Mouse (Mus musculus) forebrain, embryonic 13.5 days (tissue): ENCODE data around the gene Slc38a2. TPM values are rescaled to one million over a fixed set of nuclear protein-coding genes. Genes with fewer than 3 reads are reported as not detected.

ENCODE experiments used
- ATAC-seq: fragments of 200-750 bp; cut with Nextera tagmentation; 2 replicates; pipeline ENCODE4 v1.8.0; 2017
- H3K27ac ChIP-seq: fragments of 300-500 bp; sonication (generic); 2 replicates; pipeline ENCODE4 v1.5.1; 2015; ENCODE audit warnings: inconsistent platforms, mild to moderate bottlenecking, moderate library complexity
- H3K27me3 ChIP-seq: fragments of 300-500 bp; sonication (generic); 2 replicates; pipeline ENCODE4 v1.6.1; 2015; ENCODE audit warnings: mild to moderate bottlenecking, inconsistent platforms
- H3K36me3 ChIP-seq: fragments of 300-500 bp; sonication (generic); 2 replicates; pipeline ENCODE4 v1.6.1; 2015; ENCODE audit warnings: mild to moderate bottlenecking, inconsistent platforms; ENCODE audit not compliant: poor library complexity, severe bottlenecking
- H3K4me1 ChIP-seq: fragments of 300-500 bp; sonication (generic); 2 replicates; pipeline ENCODE4 v1.6.1; 2015; ENCODE audit warnings: inconsistent platforms
- H3K4me2 ChIP-seq: fragments of 300-500 bp; sonication (generic); 2 replicates; pipeline ENCODE4 v1.6.1; 2015; ENCODE audit warnings: inconsistent platforms, mild to moderate bottlenecking, moderate library complexity
- H3K4me3 ChIP-seq: fragments of 300-500 bp; sonication (generic); 2 replicates; pipeline ENCODE4 v1.5.1; 2015; ENCODE audit warnings: mild to moderate bottlenecking, inconsistent platforms
- H3K9ac ChIP-seq: fragments of 300-500 bp; sonication (generic); 2 replicates; pipeline ENCODE4 v1.6.1; 2015; ENCODE audit warnings: mild to moderate bottlenecking, inconsistent platforms
- H3K9me3 ChIP-seq: fragments of 300-500 bp; sonication (generic); replicated peaks from 2 replicates; pipeline ENCODE4 v1.6.1; 2016; ENCODE audit warnings: inconsistent platforms
- WGBS: fragments of 180-500 bp; shearing (Covaris S2); methylation state at CpG from one replicate; pipeline ENCODE4 v1.1.7; 2015; 5-methylcytosine and 5-hydroxymethylcytosine counted together
- polyA plus RNA-seq: library from polyadenylated mRNA; unstranded; fragments of >200 nt; fragmentation: Nextera tagmentation; extraction: Ambion mirVana; gene quantifications from 2 replicates; pipeline ENCODE4 v1.2.1, GENCODE M21; 2015

The Slc38a2 gene
- polyA plus RNA-seq, 1 experiment from 2014 or later: 148 TPM

DNA sequence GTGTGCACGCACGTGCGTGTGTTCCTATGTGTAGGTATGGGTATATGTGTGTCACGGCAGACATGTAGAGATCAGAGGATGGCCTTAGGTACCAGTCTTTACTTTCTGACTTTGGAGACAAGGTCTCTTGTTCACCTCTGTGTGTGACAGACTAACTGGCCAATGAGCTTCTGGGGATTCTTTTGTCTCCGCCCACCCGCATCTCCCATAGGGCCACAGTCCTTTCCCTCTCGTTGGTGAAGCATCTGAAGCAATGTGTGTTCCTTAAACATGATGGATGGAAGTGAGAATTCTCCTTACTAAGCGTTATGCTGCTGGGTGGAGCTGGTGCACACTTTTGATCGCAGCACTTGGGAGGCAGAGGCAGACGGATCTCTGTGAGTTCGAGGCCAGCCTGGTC, 24.5 kb downstream of the Slc38a2 start:
- 82% methylated on average over 11 of the region's 11 CpGs for WGBS
- H3K27ac ChIP-seq: no peak overlapping the region
- no peak overlapping the region for H3K4me3 ChIP-seq
- H3K9me3 ChIP-seq: no peaks in the 10 kb centered on the region
- ATAC-seq: no peak
- no peak overlapping the region for H3K4me2 ChIP-seq
- H3K4me1 ChIP-seq: 0 out of 2 replicates have a peak, but pooled peaks cover 6% of the 10 kb centered on the region
- H3K36me3 ChIP-seq: no peaks in the 10 kb centered on the region
- no peak overlapping the region for H3K9ac ChIP-seq
- H3K27me3 ChIP-seq: no peaks in the 10 kb centered on the region

DNA sequence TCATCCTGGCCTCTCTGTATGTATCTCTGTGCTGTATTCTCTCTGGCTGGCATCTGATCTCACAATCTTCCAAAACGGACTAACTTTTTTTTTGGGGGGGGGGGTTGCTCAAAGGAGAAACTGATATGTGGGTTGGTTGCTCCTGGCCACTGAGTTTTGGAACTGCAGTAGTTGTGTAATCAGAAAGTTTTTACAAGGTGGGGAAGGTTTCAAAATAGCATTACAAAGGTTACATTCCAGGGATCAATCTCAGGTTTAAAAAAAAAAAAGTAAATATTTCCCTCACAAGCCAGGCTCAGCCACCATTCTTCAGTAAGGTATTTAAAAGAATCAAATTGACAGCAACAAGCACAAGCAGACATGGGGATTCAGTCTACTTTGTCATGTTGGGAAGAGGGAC, 25.4 kb downstream of the Slc38a2 start:
- 84% methylated on average over 1 of the region's 1 CpGs for whole genome bisulfite sequencing
- Histone ChIP-seq H3K9ac (no peak overlapping the region), H3K4me1 (0 out of 2 replicates have a peak, but pooled peaks cover 6% of the 10 kb centered on the region), H3K27ac (no peak overlapping the region), H3K36me3 (no peaks in the 10 kb centered on the region), H3K4me2 (no peak overlapping the region), H3K27me3 (no peaks in the 10 kb centered on the region), H3K9me3 (no peaks in the 10 kb centered on the region), H3K4me3 (no peak overlapping the region)
- ATAC-seq: no peak

DNA sequence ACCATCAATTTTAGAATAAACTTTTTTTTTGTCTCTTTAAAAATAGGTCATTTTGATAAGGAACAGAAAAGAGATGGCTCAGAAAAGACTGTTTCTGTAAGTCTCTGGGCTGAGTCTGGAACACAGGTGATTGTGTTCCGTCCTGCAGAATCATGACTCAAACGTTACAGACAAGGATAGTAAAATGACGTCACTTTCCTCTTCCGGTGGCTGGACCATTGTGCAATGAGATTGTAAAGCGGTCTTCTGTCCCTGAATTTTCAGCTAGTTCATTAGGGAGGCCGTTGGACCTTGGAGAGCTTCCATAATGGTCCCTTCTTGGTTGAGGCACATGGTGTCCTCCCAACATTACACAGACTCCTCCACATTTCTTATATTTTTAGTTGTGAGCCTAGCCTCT, 29.8 kb downstream of the Slc38a2 start:
- H3K4me2 ChIP-seq: no peak overlapping the region
- no peak overlapping the region for H3K4me3 ChIP-seq
- no peaks in the 10 kb centered on the region for H3K36me3 ChIP-seq
- WGBS: 84% methylated on average over 6 of the region's 6 CpGs
- no peaks in the 10 kb centered on the region for H3K9me3 ChIP-seq
- H3K4me1 ChIP-seq: no peaks in the 10 kb centered on the region
- ATAC-seq: no peak
- no peaks in the 10 kb centered on the region for H3K27me3 ChIP-seq
- H3K9ac ChIP-seq: no peak overlapping the region
- H3K27ac ChIP-seq: no peak overlapping the region

DNA sequence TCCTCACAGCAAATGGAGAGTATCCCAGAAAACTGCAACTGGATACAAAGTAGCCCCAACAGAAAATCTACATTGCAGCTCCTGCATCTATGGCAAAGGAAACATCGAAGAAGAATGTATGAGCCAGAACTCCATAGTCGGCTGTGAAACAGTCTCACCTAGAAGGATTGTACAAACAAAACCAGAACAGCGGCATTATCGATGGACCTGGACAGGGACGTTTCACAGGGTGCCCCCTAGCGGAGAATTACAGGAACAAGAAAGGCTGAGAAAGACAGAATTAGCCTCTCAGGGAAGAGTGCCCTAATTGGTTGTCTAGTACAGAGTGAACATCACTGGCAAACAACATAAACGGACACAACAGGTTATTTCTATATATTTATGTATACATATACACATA, 32.9 kb downstream of the Slc38a2 start:
- Histone ChIP-seq H3K9ac (no peak overlapping the region), H3K27me3 (no peaks in the 10 kb centered on the region), H3K4me1 (no peaks in the 10 kb centered on the region), H3K27ac (no peak overlapping the region), H3K9me3 (no peaks in the 10 kb centered on the region), H3K4me2 (peak overlapping the region; percentile 38), H3K36me3 (no peaks in the 10 kb centered on the region), H3K4me3 (no peak overlapping the region)
- WGBS: 6% methylated on average over 7 of the region's 7 CpGs
- ATAC-seq: peak; percentile 82

DNA sequence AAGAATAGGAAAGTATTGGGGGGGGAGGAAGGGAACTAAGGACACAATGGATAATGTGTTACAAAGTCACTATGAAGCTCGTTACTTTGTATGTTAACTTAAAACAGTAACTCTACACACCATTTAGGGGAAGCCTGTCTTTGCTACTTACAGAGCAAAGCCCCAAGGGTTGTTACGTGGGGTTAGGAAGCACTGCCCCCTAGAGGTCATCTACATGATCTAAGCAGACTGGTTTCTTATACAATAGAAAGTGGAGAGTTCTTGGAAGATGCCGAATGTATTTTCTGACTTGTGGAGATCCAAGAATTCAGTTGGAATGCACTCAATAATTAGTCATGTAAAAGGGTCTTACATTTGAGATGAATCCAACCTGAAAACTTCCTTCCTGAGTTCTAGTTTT, 33.6 kb downstream of the Slc38a2 start:
- no peak overlapping the region for H3K4me3 ChIP-seq
- peak overlapping the region; percentile 38; the same call in 1 of the 2 replicates for H3K4me2 ChIP-seq
- no peak overlapping the region for H3K9ac ChIP-seq
- 10% methylated on average over 3 of the region's 3 CpGs for WGBS
- no peaks in the 10 kb centered on the region for H3K9me3 ChIP-seq
- no peak overlapping the region for H3K27ac ChIP-seq
- no peaks in the 10 kb centered on the region for H3K4me1 ChIP-seq
- ATAC-seq: peak; percentile 80; the same call in 1 of the 2 replicates
- H3K27me3 ChIP-seq: no peaks in the 10 kb centered on the region
- no peaks in the 10 kb centered on the region for H3K36me3 ChIP-seq

DNA sequence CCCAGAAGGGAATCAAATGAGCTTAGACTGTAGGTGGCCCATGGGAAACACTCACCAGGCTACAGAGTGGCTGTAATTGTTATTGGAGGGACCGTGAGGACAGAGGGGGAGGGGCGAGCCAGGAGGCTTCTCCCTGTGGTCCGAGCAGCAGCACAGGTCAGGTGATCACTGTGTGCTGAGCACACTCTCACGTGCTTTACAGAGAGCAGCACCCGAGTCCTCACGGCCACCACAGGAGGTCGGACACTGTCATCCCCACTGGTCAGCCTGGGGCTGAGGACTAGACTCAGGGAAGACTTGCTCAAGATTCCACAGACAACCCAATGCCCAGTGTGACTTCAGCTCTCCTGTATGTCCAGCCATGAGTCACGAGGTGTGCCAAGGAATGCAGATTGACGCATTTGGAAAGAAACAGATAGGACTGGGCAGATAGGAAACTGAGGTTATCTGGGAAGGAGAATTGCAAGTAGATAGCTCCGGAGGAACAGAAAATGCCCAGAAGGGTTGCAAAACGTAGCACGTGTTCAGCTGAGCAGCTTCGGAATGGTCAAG, 38.9 kb downstream of the Slc38a2 start:
- H3K27ac ChIP-seq: no peak overlapping the region
- no peaks in the 10 kb centered on the region for H3K9me3 ChIP-seq
- WGBS: 64% methylated on average over 13 of the region's 13 CpGs
- H3K36me3 ChIP-seq: no peaks in the 10 kb centered on the region
- no peak overlapping the region for H3K4me3 ChIP-seq
- no peak overlapping the region for H3K4me2 ChIP-seq
- no peak for ATAC-seq
- H3K9ac ChIP-seq: no peak overlapping the region
- H3K27me3 ChIP-seq: no peaks in the 10 kb centered on the region
- no peaks in the 10 kb centered on the region for H3K4me1 ChIP-seq

DNA sequence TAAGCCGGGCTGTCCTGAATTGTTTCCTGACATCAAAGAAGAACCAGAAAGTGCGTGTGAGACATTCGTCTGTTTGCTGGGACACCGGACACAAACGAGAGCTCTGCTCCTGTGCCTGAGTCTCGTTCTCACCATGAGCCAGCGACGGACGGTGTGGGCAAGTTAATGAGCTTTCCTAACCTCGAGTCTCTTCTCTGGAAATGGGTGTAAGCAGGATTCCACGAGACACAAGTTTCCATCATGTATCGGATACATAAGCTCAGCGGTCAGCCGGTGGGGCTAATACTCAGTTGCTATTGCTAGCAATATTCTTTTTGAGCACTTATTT, 41.3 kb downstream of the Slc38a2 start:
- ATAC-seq: no peak
- no peaks in the 10 kb centered on the region for H3K27me3 ChIP-seq
- H3K4me3 ChIP-seq: no peak overlapping the region
- WGBS: 72% methylated on average over 14 of the region's 14 CpGs
- H3K4me2 ChIP-seq: no peak overlapping the region
- H3K9me3 ChIP-seq: no peaks in the 10 kb centered on the region
- no peak overlapping the region for H3K27ac ChIP-seq
- no peak overlapping the region for H3K9ac ChIP-seq
- peaks cover 2% of the 10 kb centered on the region for H3K4me1 ChIP-seq
- no peaks in the 10 kb centered on the region for H3K36me3 ChIP-seq

DNA sequence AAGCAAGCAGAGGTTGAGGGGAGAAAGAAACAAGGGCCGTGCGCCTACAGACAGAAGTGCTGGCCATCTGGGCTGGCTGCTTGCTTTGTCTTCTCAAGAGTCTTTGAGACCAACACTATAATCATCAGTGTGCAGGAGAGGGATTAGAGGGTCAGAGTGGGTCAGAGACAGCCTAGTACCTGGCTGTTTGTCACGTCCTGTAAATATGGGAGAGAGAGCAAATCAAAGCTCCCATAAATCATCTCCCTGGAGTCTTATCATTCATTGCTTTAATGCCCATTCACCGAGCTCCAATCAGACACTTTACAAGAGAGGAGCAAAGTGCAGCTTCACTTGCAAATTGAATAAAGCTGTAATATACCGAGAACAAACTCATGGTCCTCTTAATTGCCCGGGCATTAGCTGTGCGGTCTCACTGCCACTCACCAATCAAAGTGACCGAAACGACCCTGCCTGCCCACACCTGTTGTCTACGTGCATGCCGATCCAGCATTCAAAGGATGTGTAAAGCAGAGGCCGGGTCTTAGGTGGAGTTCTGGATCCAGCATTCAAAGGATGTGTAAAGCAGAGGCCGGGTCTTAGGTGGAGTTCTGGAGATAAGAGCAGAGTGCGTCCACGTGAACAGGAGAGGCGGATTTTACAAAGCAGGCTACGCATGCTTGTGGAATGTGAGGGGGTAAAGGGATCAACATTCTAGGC, 41.8 kb downstream of the Slc38a2 start:
- no peaks in the 10 kb centered on the region for H3K36me3 ChIP-seq
- H3K27ac ChIP-seq: no peak overlapping the region
- no peaks in the 10 kb centered on the region for H3K9me3 ChIP-seq
- H3K4me3 ChIP-seq: no peak overlapping the region
- H3K27me3 ChIP-seq: no peaks in the 10 kb centered on the region
- peaks cover 7% of the 10 kb centered on the region for H3K4me1 ChIP-seq
- no peak overlapping the region for H3K9ac ChIP-seq
- no peak for ATAC-seq
- 65% methylated on average over 17 of the region's 17 CpGs for WGBS
- no peak overlapping the region for H3K4me2 ChIP-seq

DNA sequence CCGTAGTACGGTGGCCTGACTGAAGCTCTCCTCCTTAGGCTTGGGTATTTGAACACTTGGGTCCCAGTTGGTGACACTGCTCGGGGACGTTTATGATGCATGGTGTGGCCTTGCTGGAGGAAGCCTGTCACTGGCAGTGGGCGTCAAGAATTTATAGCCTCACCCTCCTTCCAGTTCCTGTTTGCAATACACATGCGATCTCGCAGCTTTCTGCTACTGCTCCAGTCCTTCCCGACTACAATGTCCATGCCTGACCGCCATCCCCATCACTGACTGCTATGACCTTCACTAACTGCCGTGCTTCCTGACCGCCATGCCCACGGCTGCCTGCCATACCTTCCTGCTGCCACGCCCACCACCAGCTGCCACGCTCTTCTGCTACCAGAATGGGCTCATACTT, 44.0 kb downstream of the Slc38a2 start:
- Histone ChIP-seq H3K9ac (no peak overlapping the region), H3K9me3 (no peaks in the 10 kb centered on the region), H3K4me3 (no peak overlapping the region), H3K4me1 (peaks cover 11% of the 10 kb centered on the region), H3K4me2 (no peak overlapping the region), H3K27me3 (no peaks in the 10 kb centered on the region), H3K27ac (no peak overlapping the region), H3K36me3 (no peaks in the 10 kb centered on the region)
- WGBS: 95% methylated on average over 14 of the region's 14 CpGs
- no peak for ATAC-seq

DNA sequence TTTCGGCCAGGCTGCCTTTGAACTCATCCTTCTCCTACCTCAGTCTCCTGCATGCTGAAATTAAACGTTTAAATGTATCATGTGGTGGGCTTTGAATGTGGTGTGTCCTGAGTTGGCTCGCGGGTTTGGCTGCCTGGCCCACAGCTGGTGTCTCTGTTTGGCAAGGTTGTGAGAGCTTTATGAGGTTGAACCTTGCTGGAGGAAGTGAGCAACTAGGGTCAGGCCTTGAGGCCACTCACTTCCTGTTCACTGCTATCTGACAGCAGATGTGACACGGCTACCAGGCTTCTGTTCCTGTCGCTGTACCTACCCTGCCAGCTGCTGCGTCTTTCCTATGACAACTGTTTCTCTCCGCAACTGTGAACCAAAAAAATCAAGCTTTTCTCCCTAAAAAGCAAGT, 44.8 kb downstream of the Slc38a2 start:
- peaks cover 11% of the 10 kb centered on the region for H3K4me1 ChIP-seq
- no peaks in the 10 kb centered on the region for H3K27me3 ChIP-seq
- H3K36me3 ChIP-seq: no peaks in the 10 kb centered on the region
- no peak overlapping the region for H3K4me2 ChIP-seq
- 81% methylated on average over 8 of the region's 8 CpGs for WGBS
- H3K9ac ChIP-seq: no peak overlapping the region
- no peak overlapping the region for H3K4me3 ChIP-seq
- H3K27ac ChIP-seq: no peak overlapping the region
- H3K9me3 ChIP-seq: no peaks in the 10 kb centered on the region
- ATAC-seq: no peak

DNA sequence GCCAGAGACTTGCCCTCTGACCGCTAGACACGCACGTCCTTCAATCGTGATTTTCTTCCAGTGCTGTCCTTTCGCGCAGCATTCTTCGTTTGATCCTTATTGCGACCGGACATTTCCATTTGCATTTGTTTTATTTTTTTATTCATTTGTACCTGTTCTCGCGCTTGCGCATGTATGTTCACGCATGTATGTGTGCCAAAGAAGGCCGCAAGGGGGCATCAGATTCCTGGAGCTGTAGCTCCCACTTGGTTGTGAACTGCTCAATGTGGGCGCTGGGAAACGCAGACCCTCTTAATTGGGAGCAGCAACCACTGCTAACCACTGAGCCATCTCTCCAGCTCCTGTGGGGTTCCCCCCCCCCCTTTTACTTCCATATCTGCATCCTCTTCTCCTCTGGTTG, 46.5 kb downstream of the Slc38a2 start:
- ATAC-seq: no peak
- Histone ChIP-seq H3K9ac (no peak overlapping the region), H3K4me3 (no peak overlapping the region), H3K4me2 (peak overlapping the region; percentile 24), H3K27me3 (no peaks in the 10 kb centered on the region), H3K9me3 (no peaks in the 10 kb centered on the region), H3K27ac (no peak overlapping the region), H3K36me3 (no peaks in the 10 kb centered on the region), H3K4me1 (peaks cover 12% of the 10 kb centered on the region)
- WGBS: 88% methylated on average over 16 of the region's 16 CpGs

DNA sequence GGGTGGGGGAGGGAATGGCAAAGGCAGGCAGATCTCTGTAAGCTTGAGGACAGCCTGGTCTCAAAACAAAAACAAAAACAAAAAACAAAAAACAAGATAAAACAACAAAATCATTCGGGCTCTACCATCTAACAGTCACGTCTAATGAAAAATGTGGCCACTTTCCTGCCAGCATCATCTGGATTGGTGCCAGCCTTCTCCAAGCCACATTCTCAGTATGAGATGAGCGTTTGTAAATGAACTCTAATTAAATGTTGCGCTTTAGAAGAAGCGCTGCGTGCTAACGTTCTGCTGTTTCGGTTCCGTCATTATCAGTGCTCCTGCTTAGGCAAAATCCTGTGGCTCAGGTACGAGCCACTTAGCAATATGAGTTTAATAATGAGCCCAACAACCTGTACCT, 47.0 kb downstream of the Slc38a2 start:
- peaks cover 16% of the 10 kb centered on the region for H3K4me1 ChIP-seq
- no peak overlapping the region for H3K4me3 ChIP-seq
- no peak overlapping the region for H3K27ac ChIP-seq
- H3K27me3 ChIP-seq: no peaks in the 10 kb centered on the region
- no peaks in the 10 kb centered on the region for H3K9me3 ChIP-seq
- no peak for ATAC-seq
- H3K36me3 ChIP-seq: no peaks in the 10 kb centered on the region
- WGBS: 39% methylated on average over 10 of the region's 10 CpGs
- H3K9ac ChIP-seq: no peak overlapping the region
- H3K4me2 ChIP-seq: peak overlapping the region; percentile 24

DNA sequence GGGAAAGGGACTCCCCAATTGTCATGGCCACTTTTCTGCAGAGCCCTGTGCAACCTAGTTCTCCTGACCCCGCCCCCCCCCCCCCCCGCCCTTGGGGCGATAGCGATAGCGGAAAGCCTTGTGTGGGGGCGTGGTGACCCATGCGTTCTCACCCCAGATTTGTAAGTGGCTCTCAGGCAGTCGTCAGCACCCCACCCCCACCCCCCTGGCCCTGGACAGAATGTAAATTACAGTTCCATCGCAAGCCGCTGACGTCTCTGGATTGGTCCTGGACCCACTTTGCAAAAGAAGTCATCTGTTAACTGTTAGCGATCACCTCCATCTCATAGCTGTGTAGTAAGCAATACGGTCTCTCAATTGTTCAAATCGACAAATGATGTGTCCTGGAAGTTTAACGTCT, 52.2 kb downstream of the Slc38a2 start:
- peaks cover 17% of the 10 kb centered on the region for H3K4me1 ChIP-seq
- no peaks in the 10 kb centered on the region for H3K27me3 ChIP-seq
- H3K27ac ChIP-seq: peak overlapping the region; percentile 44
- 0 out of 2 replicates have a peak overlapping the region, but pooled peaks have one; percentile 8 for H3K4me2 ChIP-seq
- no peak overlapping the region for H3K4me3 ChIP-seq
- no peak overlapping the region for H3K9ac ChIP-seq
- no peaks in the 10 kb centered on the region for H3K36me3 ChIP-seq
- ATAC-seq: no peak
- WGBS: 47% methylated on average over 10 of the region's 15 CpGs
- no peaks in the 10 kb centered on the region for H3K9me3 ChIP-seq
